Mouse (Mus musculus) CH12.LX (cell line): ENCODE measurements at regions not wholly inside any gene's neighbourhood (a gene's known extent, or its start where the extent isn't known, plus 50 kb on each side); places are given as distances from the start of the nearest gene placed in this dataset.

ENCODE experiments used
- DNase-seq: peaks from one replicate; pipeline ENCODE4 v3.0.0-alpha.2; 2013; ENCODE audit errors: extremely low read depth
- H3K27ac ChIP-seq: 2 replicates; pipeline ENCODE4 v1.5.1; 2012; ENCODE audit warnings: low read depth, mild to moderate bottlenecking, control low read depth, moderate library complexity; ENCODE audit not compliant: insufficient read depth
- H3K27me3 ChIP-seq: replicated peaks from 2 replicates; pipeline ENCODE3; 2012; ENCODE audit warnings: inconsistent platforms
- H3K36me3 ChIP-seq, 2 experiments: replicated peaks in 1 of 2; 2 replicates each; pipeline versions ENCODE3 to v1.6.1; 2012; ENCODE audit warnings: inconsistent platforms in 1 of 2, low read length in 1 of 2, mild to moderate bottlenecking in 1 of 2, mixed read lengths in 1 of 2, moderate library complexity in 1 of 2; ENCODE audit not compliant: control insufficient read depth in 1 of 2, insufficient read depth in 1 of 2
- H3K4me1 ChIP-seq, 2 experiments: 2 replicates each; pipeline ENCODE4 v1.6.1; 2012; ENCODE audit warnings: inconsistent platforms in 1 of 2, moderate library complexity in 1 of 2; ENCODE audit not compliant: insufficient read depth in 2 of 2, control insufficient read depth in 1 of 2
- H3K4me2 ChIP-seq: 2 replicates; pipeline ENCODE4 v1.6.1; 2012; ENCODE audit warnings: low read depth, mild to moderate bottlenecking, control low read depth; ENCODE audit not compliant: poor library complexity, insufficient read depth, severe bottlenecking
- H3K4me3 ChIP-seq, 3 experiments: fragments of 150-350 bp in 1 of 3; sonication (generic) in 1 of 3; replicated peaks in 1 of 3; 2 replicates each; pipeline versions ENCODE3 to v1.5.1; 2011 to 2012; ENCODE audit warnings: low read depth in 2 of 3, low read length in 2 of 3, mild to moderate bottlenecking in 2 of 3, moderate library complexity in 2 of 3, control low read depth in 1 of 3, improper control_type of control experiment in 1 of 3, inconsistent platforms in 1 of 3, mixed read lengths in 1 of 3; ENCODE audit not compliant: poor library complexity in 1 of 3
- H3K79me2 ChIP-seq: replicated peaks from 2 replicates; pipeline ENCODE4 v1.6.1; 2012; ENCODE audit warnings: mild to moderate bottlenecking, moderate library complexity; ENCODE audit not compliant: control insufficient read depth, poor library complexity, insufficient read depth, severe bottlenecking; ENCODE audit errors: extremely low read depth
- H3K9ac ChIP-seq: 2 replicates; pipeline ENCODE4 v1.6.1; 2012; ENCODE audit warnings: low read depth, mild to moderate bottlenecking, control low read depth, moderate library complexity; ENCODE audit not compliant: insufficient read depth
- H3K9me3 ChIP-seq: replicated peaks from 2 replicates; pipeline ENCODE3; 2012; ENCODE audit warnings: low read length, inconsistent platforms, mixed read lengths
- CHD2 ChIP-seq: IDR thresholded peaks from 2 replicates; pipeline ENCODE4 v1.6.1; 2011; ENCODE audit warnings: low read length, improper control_type of control experiment
- CTCF ChIP-seq, 2 experiments: IDR thresholded peaks in 1 of 2; conservative IDR thresholded peaks in 1 of 2; 2 replicates each; pipeline ENCODE4 v1.5.1; 2011 to 2012; ENCODE audit warnings: low read depth in 2 of 2, low read length in 2 of 2, improper control_type of control experiment in 1 of 2, inconsistent platforms in 1 of 2, mild to moderate bottlenecking in 1 of 2, moderate library complexity in 1 of 2
- ETS1 ChIP-seq: conservative IDR thresholded peaks from 2 replicates; pipeline ENCODE4 v1.6.1; 2012; ENCODE audit warnings: low read depth, mild to moderate bottlenecking, inconsistent platforms, low read length, improper control_type of control experiment, moderate library complexity
- HCFC1 ChIP-seq: IDR thresholded peaks from 2 replicates; pipeline ENCODE4 v1.6.1; 2012; ENCODE audit warnings: low read depth, mild to moderate bottlenecking, inconsistent platforms, low read length, improper control_type of control experiment
- JUN ChIP-seq: IDR thresholded peaks from 2 replicates; pipeline ENCODE4 v1.6.1; 2011; ENCODE audit warnings: low read depth, mild to moderate bottlenecking, low read length, improper control_type of control experiment, moderate library complexity; ENCODE audit not compliant: insufficient read depth
- JUND ChIP-seq: conservative IDR thresholded peaks from 2 replicates; pipeline ENCODE4 v1.6.1; 2011; ENCODE audit warnings: low read depth, low read length, improper control_type of control experiment
- MAFK ChIP-seq: IDR thresholded peaks from 2 replicates; pipeline ENCODE4 v1.6.1; 2011; ENCODE audit warnings: low read length, improper control_type of control experiment; ENCODE audit not compliant: insufficient replicate concordance
- MAZ ChIP-seq: IDR thresholded peaks from 2 replicates; pipeline ENCODE4 v1.6.1; 2012; ENCODE audit warnings: low read depth, mild to moderate bottlenecking, inconsistent platforms, low read length, improper control_type of control experiment, moderate library complexity
- MEF2A ChIP-seq: IDR thresholded peaks from 2 replicates; pipeline ENCODE4 v1.6.1; 2014; ENCODE audit warnings: low read depth, mild to moderate bottlenecking, inconsistent platforms, low read length, improper control_type of control experiment, borderline replicate concordance
- MYC ChIP-seq: IDR thresholded peaks from 2 replicates; pipeline ENCODE4 v1.6.1; 2011; ENCODE audit warnings: low read depth, mild to moderate bottlenecking, improper control_type of control experiment, low read length
- PAX5 ChIP-seq: IDR thresholded peaks from 2 replicates; pipeline ENCODE4 v1.6.1; 2012; ENCODE audit warnings: low read length, inconsistent platforms, mixed read lengths
- POLR2AphosphoS2 ChIP-seq: IDR thresholded peaks from 2 replicates; pipeline ENCODE4 v1.6.1; 2011; ENCODE audit warnings: low read depth, low read length, improper control_type of control experiment
- RAD21 ChIP-seq: IDR thresholded peaks from 2 replicates; pipeline ENCODE4 v1.6.1; 2011; ENCODE audit warnings: low read depth, mild to moderate bottlenecking, low read length, improper control_type of control experiment, moderate library complexity
- RCOR1 ChIP-seq: conservative IDR thresholded peaks from 2 replicates; pipeline ENCODE4 v1.6.1; 2012; ENCODE audit warnings: low read depth, mild to moderate bottlenecking, inconsistent platforms, low read length, improper control_type of control experiment
- SIN3A ChIP-seq: IDR thresholded peaks from 2 replicates; pipeline ENCODE4 v1.6.1; 2012; ENCODE audit warnings: low read length, improper control_type of control experiment, inconsistent platforms
- SMC3 ChIP-seq: IDR thresholded peaks from 2 replicates; pipeline ENCODE4 v1.6.1; 2011; ENCODE audit warnings: low read depth, low read length, improper control_type of control experiment
- USF1 ChIP-seq: IDR thresholded peaks from 2 replicates; pipeline ENCODE4 v1.6.1; 2014; ENCODE audit warnings: low read depth, mild to moderate bottlenecking, inconsistent platforms, low read length, improper control_type of control experiment
- USF2 ChIP-seq: conservative IDR thresholded peaks from 2 replicates; pipeline ENCODE4 v1.6.1; 2011; ENCODE audit warnings: low read depth, low read length, improper control_type of control experiment
- ZC3H11A ChIP-seq: IDR thresholded peaks from 2 replicates; pipeline ENCODE4 v1.6.1; 2012; ENCODE audit warnings: low read depth, mild to moderate bottlenecking, inconsistent platforms, low read length, improper control_type of control experiment
- ZMIZ1 ChIP-seq: IDR thresholded peaks from 2 replicates; pipeline ENCODE4 v1.6.1; 2012; ENCODE audit warnings: low read depth, mild to moderate bottlenecking, inconsistent platforms, low read length, improper control_type of control experiment
- ZNF384 ChIP-seq: IDR thresholded peaks from 2 replicates; pipeline ENCODE4 v1.6.1; 2012; ENCODE audit warnings: low read depth, low read length, improper control_type of control experiment, inconsistent platforms
- dilution Hi-C: fragments of 300-500 bp; cut with MboI; formaldehyde crosslinking; loops from 2 replicates; pipeline ENCODE4 v1.14.3; 2020; ENCODE audit warnings: low sequenced_read_pairs; ENCODE audit not compliant: extremely low pct_unique_long_range_greater_than_20kb, extremely low pct_ligation_motif_present
- in situ Hi-C: fragments of 300-500 bp; cut with MboI; formaldehyde crosslinking; loops from 3 replicates; pipeline ENCODE4 v1.14.3; 2019; ENCODE audit warnings: low sequenced_read_pairs, low pct_ligation_motif_present, low pct_unique_long_range_greater_than_20kb, mixed read lengths

DNA sequence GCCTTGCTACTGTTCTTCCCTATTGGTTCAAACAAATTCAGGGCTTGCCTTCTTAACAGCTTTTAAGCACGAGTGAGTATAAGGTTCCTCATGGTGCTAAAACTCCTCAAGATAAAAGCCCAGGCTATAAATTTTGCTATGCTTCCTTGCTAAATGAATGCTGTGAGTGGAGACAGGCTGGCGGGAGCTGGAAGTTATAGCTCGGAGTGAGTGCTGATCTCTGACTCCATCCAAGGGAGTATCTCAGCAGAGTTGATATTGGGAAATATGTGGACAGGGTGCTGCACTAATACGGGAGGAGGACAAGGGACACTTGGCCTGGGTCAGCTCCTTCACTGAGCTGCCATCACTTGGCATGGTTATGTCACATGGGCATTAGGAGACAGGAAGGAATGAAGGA lies 123.5 kb upstream of the Pik3r1 start:
- Histone ChIP-seq H3K79me2 (no peaks in the 10 kb centered on the region), H3K4me3 (no peak overlapping the region), H3K36me3 (no peaks in the 10 kb centered on the region), H3K4me2 (no peak overlapping the region), H3K4me1 (no peaks in the 10 kb centered on the region), H3K27me3 (no peaks in the 10 kb centered on the region), H3K9ac (no peak overlapping the region), H3K27ac (no peak overlapping the region), H3K9me3 (no peaks in the 10 kb centered on the region)
- dilution Hi-C loops, result no loop called here
- no peak for DNase-seq
- TF ChIP-seq ZNF384, result no peak
- TF ChIP-seq CHD2, result no peak
- no peak for TF ChIP-seq PAX5
- no peak for TF ChIP-seq ZC3H11A
- no peak for TF ChIP-seq ETS1
- no peak for TF ChIP-seq JUND
- no peak for TF ChIP-seq MYC
- TF ChIP-seq MAZ, result no peak
- TF ChIP-seq ZMIZ1, result no peak
- no peak for TF ChIP-seq HCFC1
- no peak for TF ChIP-seq USF2
- TF ChIP-seq RAD21, result no peak
- in situ Hi-C loops, result no loop called here

DNA sequence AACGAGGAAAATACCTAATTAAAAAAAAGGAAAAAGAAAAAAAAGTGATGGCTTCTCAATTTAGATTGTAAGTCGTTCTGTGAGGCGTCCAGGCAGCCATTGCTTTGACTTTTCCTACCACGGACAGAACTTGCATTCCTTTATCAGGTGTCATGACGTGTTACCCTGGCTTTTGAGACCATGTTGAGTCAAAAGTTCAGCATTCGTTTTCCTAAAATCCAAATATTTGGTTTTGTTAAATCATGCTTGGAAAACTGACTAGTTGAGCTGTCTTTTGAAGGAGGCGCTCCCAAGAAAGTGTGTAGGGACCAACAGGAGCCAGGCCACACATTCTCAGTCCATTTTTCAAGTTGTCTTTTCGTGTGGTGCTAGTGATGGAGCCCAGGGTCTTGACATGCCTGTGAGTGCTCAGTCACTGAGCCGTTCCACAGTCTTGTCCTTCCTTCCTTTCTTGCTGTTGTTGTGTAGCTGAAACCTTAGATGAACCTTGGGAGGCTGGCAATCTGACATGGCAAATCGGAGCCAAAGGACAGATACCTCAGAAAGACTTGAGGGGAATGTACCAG lies 125.1 kb upstream of the Pik3r1 start:
- Histone ChIP-seq H3K4me2 (no peak overlapping the region), H3K9ac (no peak overlapping the region), H3K27ac (no peak overlapping the region), H3K4me3 (no peak overlapping the region), H3K9me3 (no peaks in the 10 kb centered on the region), H3K4me1 (no peaks in the 10 kb centered on the region), H3K79me2 (no peaks in the 10 kb centered on the region), H3K36me3 (no peaks in the 10 kb centered on the region), H3K27me3 (no peaks in the 10 kb centered on the region)
- TF ChIP-seq POLR2AphosphoS2 (no peak), USF1 (no peak), ZC3H11A (no peak), USF2 (no peak), JUND (no peak), SIN3A (no peak), MAFK (no peak), RCOR1 (no peak), ZMIZ1 (no peak), MEF2A (no peak), CTCF (conservative IDR thresholded peaks at IDR 0.05 in 1 of 2, IDR thresholded peaks at IDR 0.05 in 1 of 2; ENCODE audit: low read depth in 2 of 2, low read length in 2 of 2) (no peak), JUN (no peak), SMC3 (no peak), RAD21 (no peak)
- no peak for DNase-seq
- in situ Hi-C loops, result no loop called here
- dilution Hi-C loops, result no loop called here
